Mouse (Mus musculus) kidney, embryonic 14.5 days (tissue): Measurements from ENCODE around the gene Agbl5. TPM values are rescaled to one million over a fixed set of nuclear protein-coding genes. Genes with fewer than 3 reads are reported as not detected.

ENCODE experiments used
- ATAC-seq: fragments of 200-750 bp; cut with Nextera tagmentation; 2 replicates; pipeline ENCODE4 v1.8.0; 2017; ENCODE audit warnings: moderate number of reproducible peaks, mild to moderate bottlenecking, moderate TSS enrichment, moderate library complexity; ENCODE audit not compliant: low FRiP score, low TSS enrichment
- H3K27ac ChIP-seq: fragments of 300-500 bp; sonication (generic); 2 replicates; pipeline ENCODE4 v1.5.1; 2014; ENCODE audit warnings: low read depth, mild to moderate bottlenecking, low read length, moderate library complexity, mixed read lengths
- H3K27me3 ChIP-seq: fragments of 300-500 bp; sonication (generic); 2 replicates; pipeline ENCODE4 v1.6.1; 2014; ENCODE audit warnings: mild to moderate bottlenecking, low read length; ENCODE audit not compliant: control insufficient read depth, insufficient read depth
- H3K36me3 ChIP-seq: fragments of 300-500 bp; sonication (generic); 2 replicates; pipeline ENCODE4 v1.6.1; 2014; ENCODE audit warnings: low read length, mixed read lengths; ENCODE audit not compliant: control insufficient read depth, insufficient read depth
- H3K4me1 ChIP-seq: fragments of 300-500 bp; sonication (generic); 2 replicates; pipeline ENCODE4 v1.6.1; 2014; ENCODE audit warnings: low read length, mixed read lengths; ENCODE audit not compliant: control insufficient read depth, insufficient read depth
- H3K4me2 ChIP-seq: fragments of 300-500 bp; sonication (generic); replicated peaks from 2 replicates; pipeline ENCODE4 v1.6.1; 2014; ENCODE audit warnings: low read depth, mild to moderate bottlenecking, low read length
- H3K4me3 ChIP-seq: fragments of 300-500 bp; sonication (generic); 2 replicates; pipeline ENCODE4 v1.5.1; 2014; ENCODE audit warnings: mild to moderate bottlenecking, low read length
- H3K9ac ChIP-seq: fragments of 300-500 bp; sonication (generic); 2 replicates; pipeline ENCODE4 v1.6.1; 2014; ENCODE audit warnings: low read depth, mild to moderate bottlenecking, low read length, moderate library complexity
- H3K9me3 ChIP-seq: fragments of 300-500 bp; sonication (generic); 2 replicates; pipeline ENCODE4 v1.6.1; 2016; ENCODE audit warnings: low read length; ENCODE audit not compliant: control insufficient read depth
- WGBS: fragments of 180-500 bp; shearing (Covaris S2); extraction: QIAGEN DNeasy Blood & Tissue Kit; methylation state at CpG from one replicate; pipeline ENCODE4 v1.1.7; 2014; 5-methylcytosine and 5-hydroxymethylcytosine counted together
- polyA plus RNA-seq: library from polyadenylated mRNA; unstranded; fragments of >200 nt; fragmentation: Nextera tagmentation; extraction: Ambion mirVana; gene quantifications from 2 replicates; pipeline ENCODE4 v1.2.1, GENCODE M21; 2014

Agbl5 gene
- polyA plus RNA-seq, 1 experiment from 2014 or later = 27.1 TPM

- H3K27me3 ChIP-seq = no peaks in the 10 kb centered on the region
- 69% methylated on average over 19 of the region's 19 CpGs for WGBS
- H3K9ac ChIP-seq = no peak overlapping the region
- H3K4me2 ChIP-seq = no peak overlapping the region; the same call in 1 of the 2 replicates
- H3K36me3 ChIP-seq = peaks cover 45% of the 10 kb centered on the region
- H3K27ac ChIP-seq = no peak overlapping the region
- ATAC-seq = no peak
- H3K4me3 ChIP-seq = no peak overlapping the region; the same call in 1 of the 2 replicates
- H3K4me1 ChIP-seq = peaks cover 16% of the 10 kb centered on the region
- H3K9me3 ChIP-seq = no peaks in the 10 kb centered on the region
Observed at GRCm38 (mm10) chr5:30920621-30921020, 32.1 kb downstream of the Agbl5 start.

GRCm38 (mm10) chr5:30921256-30922033, 33.0 kb downstream of the Agbl5 start, which contains the start of gene Khk:
TSS of gene Khk (plus strand) at chr5:30921431.
- Histone ChIP-seq H3K9me3 (no peaks in the 10 kb centered on the region), H3K27ac (peak within 1 kb of the TSS; percentile 81; the same call in 1 of the 2 replicates), H3K4me2 (peak within 1 kb of the TSS; percentile 61), H3K27me3 (no peaks in the 10 kb centered on the region), H3K36me3 (peaks cover 45% of the 10 kb centered on the region), H3K4me3 (peak within 1 kb of the TSS; percentile 45), H3K4me1 (peaks cover 12% of the 10 kb centered on the region), H3K9ac (peak within 1 kb of the TSS; percentile 63)
- 1% methylated on average over 39 of the region's 40 CpGs for WGBS
- ATAC-seq = peak; percentile 88

- WGBS = 70% methylated on average over 10 of the region's 10 CpGs
- Histone ChIP-seq H3K27me3 (no peaks in the 10 kb centered on the region), H3K9ac (peak overlapping the region; percentile 63; the same call in 1 of the 2 replicates), H3K4me1 (peaks cover 11% of the 10 kb centered on the region), H3K36me3 (peaks cover 34% of the 10 kb centered on the region), H3K4me2 (peak overlapping the region; percentile 61; the same call in 1 of the 2 replicates), H3K4me3 (no peak overlapping the region; the same call in 1 of the 2 replicates), H3K9me3 (no peaks in the 10 kb centered on the region), H3K27ac (no peak overlapping the region)
- no peak for ATAC-seq
Observed at GRCm38 (mm10) chr5:30922581-30923041, 34.1 kb downstream of the Agbl5 start.

- no peaks in the 10 kb centered on the region for H3K9me3 ChIP-seq
- no peak overlapping the region for H3K27ac ChIP-seq
- no peaks in the 10 kb centered on the region for H3K27me3 ChIP-seq
- H3K4me2 ChIP-seq = no peak overlapping the region
- H3K4me1 ChIP-seq = peaks cover 9% of the 10 kb centered on the region
- H3K4me3 ChIP-seq = no peak overlapping the region
- H3K9ac ChIP-seq = 0 out of 2 replicates have a peak overlapping the region, but pooled peaks have one; percentile 35
- WGBS = 89% methylated on average over 6 of the region's 6 CpGs
- peaks cover 29% of the 10 kb centered on the region for H3K36me3 ChIP-seq
- no peak for ATAC-seq
Observed at GRCm38 (mm10) chr5:30923119-30923518, 34.6 kb downstream of the Agbl5 start.

- ATAC-seq = no peak
Observed at GRCm38 (mm10) chr5:30924614-30925013, 36.1 kb downstream of the Agbl5 start.

GRCm38 (mm10) chr5:30925217-30925616, 36.7 kb downstream of the Agbl5 start:
- no peak for ATAC-seq
- 94% methylated on average over 5 of the region's 5 CpGs for WGBS
- H3K9me3 ChIP-seq = no peaks in the 10 kb centered on the region
- peaks cover 8% of the 10 kb centered on the region for H3K36me3 ChIP-seq
- peaks cover 9% of the 10 kb centered on the region; the same call in 1 of the 2 replicates for H3K4me1 ChIP-seq
- no peak overlapping the region for H3K9ac ChIP-seq
- H3K4me2 ChIP-seq = no peak overlapping the region
- no peak overlapping the region for H3K4me3 ChIP-seq
- no peak overlapping the region for H3K27ac ChIP-seq
- H3K27me3 ChIP-seq = no peaks in the 10 kb centered on the region

More at GRCm38 (mm10) chr5:30924614-30925013, 36.1 kb downstream of the Agbl5 start:
- Histone ChIP-seq H3K4me1 (peaks cover 9% of the 10 kb centered on the region; the same call in 1 of the 2 replicates), H3K4me3 (no peak overlapping the region), H3K4me2 (no peak overlapping the region), H3K9me3 (no peaks in the 10 kb centered on the region), H3K27me3 (no peaks in the 10 kb centered on the region), H3K36me3 (peaks cover 14% of the 10 kb centered on the region), H3K27ac (no peak overlapping the region), H3K9ac (no peak overlapping the region)
- WGBS = 80% methylated on average over 8 of the region's 8 CpGs

GRCm38 (mm10) chr5:30926073-30926472, 37.6 kb downstream of the Agbl5 start:
- WGBS = 82% methylated on average over 2 of the region's 2 CpGs
- H3K36me3 ChIP-seq = no peaks in the 10 kb centered on the region; the same call in 1 of the 2 replicates
- ATAC-seq = no peak
- H3K4me3 ChIP-seq = no peak overlapping the region
- no peaks in the 10 kb centered on the region for H3K9me3 ChIP-seq
- peaks cover 9% of the 10 kb centered on the region; the same call in 1 of the 2 replicates for H3K4me1 ChIP-seq
- H3K4me2 ChIP-seq = no peak overlapping the region
- H3K9ac ChIP-seq = no peak overlapping the region
- H3K27me3 ChIP-seq = no peaks in the 10 kb centered on the region
- no peak overlapping the region for H3K27ac ChIP-seq

DNA sequence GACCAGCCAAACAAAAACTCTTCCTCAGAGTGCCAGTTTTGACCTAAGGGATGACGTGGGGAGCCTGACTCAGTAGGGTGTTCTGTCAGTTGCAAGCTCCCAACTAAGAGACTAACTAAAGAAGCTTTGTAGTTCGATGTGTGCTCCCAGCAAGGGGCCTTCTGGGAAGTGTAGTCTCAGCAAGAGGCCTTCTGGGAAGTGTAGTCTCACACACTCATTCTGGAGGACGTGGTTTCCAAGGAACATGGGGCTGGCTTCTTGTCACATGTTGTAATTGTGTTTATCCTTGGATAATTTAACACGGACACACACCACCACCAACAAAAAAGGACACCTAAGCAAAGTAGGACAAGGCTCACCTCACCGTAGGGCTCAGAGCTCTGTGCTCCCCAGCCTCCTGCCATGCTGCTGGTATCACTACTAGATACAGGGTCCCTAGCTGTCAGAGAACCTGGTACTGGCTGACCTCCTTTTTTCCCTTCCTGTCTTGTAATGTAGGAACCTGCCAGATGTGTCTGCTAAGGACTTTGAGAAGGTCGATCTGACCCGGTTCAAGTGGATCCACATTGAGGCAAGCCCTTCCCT, 39.5 kb downstream of the Agbl5 start:
- H3K36me3 ChIP-seq = no peaks in the 10 kb centered on the region
- no peak overlapping the region for H3K9ac ChIP-seq
- 40% methylated on average over 7 of the region's 7 CpGs for WGBS
- no peak for ATAC-seq
- peak overlapping the region; percentile 29 for H3K4me2 ChIP-seq
- H3K27me3 ChIP-seq = no peaks in the 10 kb centered on the region
- H3K4me1 ChIP-seq = no peaks in the 10 kb centered on the region
- H3K27ac ChIP-seq = no peak overlapping the region
- no peaks in the 10 kb centered on the region for H3K9me3 ChIP-seq
- peak overlapping the region; percentile 7; the same call in 1 of the 2 replicates for H3K4me3 ChIP-seq
